Mouse (Mus musculus): ENCODE measurements at regions not wholly inside any gene's neighbourhood (a gene's known extent, or its start where the extent isn't known, plus 50 kb on each side); places are given as distances from the start of the nearest gene placed in this dataset.

GRCm38 (mm10) chr5:64663766-64664165 lies 139.4 kb upstream of the Klf3 start:
- ATAC-seq (replicated peaks; ENCODE audit: insufficient number of reproducible peaks, insufficient read depth, low FRiP score, low read depth): no peak
- Histone ChIP-seq H3K4me3 (no peak overlapping the region), H3K4me1 (replicated peaks) (no peaks in the 10 kb centered on the region), H3K4me2 (no peak overlapping the region), H3K27ac (no peak overlapping the region), H3K9me3 (replicated peaks) (no peaks in the 10 kb centered on the region), H3K36me3 (no peaks in the 10 kb centered on the region), H3K27me3 (no peaks in the 10 kb centered on the region), H3K9ac (no peak overlapping the region)
- WGBS: 68% methylated on average over 1 of the region's 1 CpGs

- Histone ChIP-seq H3K9ac (no peak overlapping the region), H3K27ac (no peak overlapping the region), H3K27me3 (no peaks in the 10 kb centered on the region), H3K4me3 (no peak overlapping the region), H3K4me2 (no peak overlapping the region), H3K9me3 (replicated peaks) (no peaks in the 10 kb centered on the region), H3K4me1 (replicated peaks) (no peaks in the 10 kb centered on the region), H3K36me3 (no peaks in the 10 kb centered on the region)
- 70% methylated on average over 3 of the region's 3 CpGs for WGBS
- no peak for ATAC-seq (replicated peaks; ENCODE audit: insufficient number of reproducible peaks, insufficient read depth, low FRiP score, low read depth)
Measured at GRCm38 (mm10) chr5:64665064-64665463, 138.1 kb upstream of the Klf3 start.

GRCm38 (mm10) chr5:64666256-64666655 lies 136.9 kb upstream of the Klf3 start:
- no peaks in the 10 kb centered on the region for H3K36me3 ChIP-seq
- no peaks in the 10 kb centered on the region for H3K4me1 ChIP-seq (replicated peaks)
- 49% methylated on average over 3 of the region's 3 CpGs for WGBS
- H3K9me3 ChIP-seq (replicated peaks): no peaks in the 10 kb centered on the region
- no peak overlapping the region for H3K4me3 ChIP-seq
- ATAC-seq (replicated peaks; ENCODE audit: insufficient number of reproducible peaks, insufficient read depth, low FRiP score, low read depth): no peak
- H3K27me3 ChIP-seq: no peaks in the 10 kb centered on the region
- H3K4me2 ChIP-seq: no peak overlapping the region
- no peak overlapping the region for H3K9ac ChIP-seq
- no peak overlapping the region for H3K27ac ChIP-seq

GRCm38 (mm10) chr5:64667053-64667452 lies 136.1 kb upstream of the Klf3 start:
- Histone ChIP-seq H3K4me2 (no peak overlapping the region), H3K36me3 (no peaks in the 10 kb centered on the region), H3K9me3 (replicated peaks) (no peaks in the 10 kb centered on the region), H3K4me1 (replicated peaks) (no peaks in the 10 kb centered on the region), H3K9ac (no peak overlapping the region), H3K27ac (no peak overlapping the region), H3K27me3 (no peaks in the 10 kb centered on the region), H3K4me3 (no peak overlapping the region)
- ATAC-seq (replicated peaks; ENCODE audit: insufficient number of reproducible peaks, insufficient read depth, low FRiP score, low read depth): no peak
- 59% methylated on average over 3 of the region's 3 CpGs for WGBS

- Histone ChIP-seq H3K4me3 (no peak overlapping the region), H3K4me2 (no peak overlapping the region), H3K4me1 (replicated peaks) (no peaks in the 10 kb centered on the region), H3K27ac (no peak overlapping the region), H3K9me3 (replicated peaks) (no peaks in the 10 kb centered on the region), H3K27me3 (no peaks in the 10 kb centered on the region), H3K9ac (no peak overlapping the region), H3K36me3 (no peaks in the 10 kb centered on the region)
- 85% methylated on average over 2 of the region's 2 CpGs for WGBS
- ATAC-seq (replicated peaks; ENCODE audit: insufficient number of reproducible peaks, insufficient read depth, low FRiP score, low read depth): no peak
Measured at GRCm38 (mm10) chr5:64673861-64674260, 129.3 kb upstream of the Klf3 start.

GRCm38 (mm10) chr5:64676214-64676945 lies 126.8 kb upstream of the Klf3 start:
- Histone ChIP-seq H3K27me3 (no peaks in the 10 kb centered on the region), H3K4me3 (no peak overlapping the region), H3K4me1 (replicated peaks) (0 out of 2 replicates have a peak, but pooled peaks cover 3% of the 10 kb centered on the region), H3K9ac (no peak overlapping the region), H3K36me3 (no peaks in the 10 kb centered on the region), H3K9me3 (replicated peaks) (no peaks in the 10 kb centered on the region), H3K27ac (no peak overlapping the region), H3K4me2 (no peak overlapping the region)
- no peak for ATAC-seq (replicated peaks; ENCODE audit: insufficient number of reproducible peaks, insufficient read depth, low FRiP score, low read depth)
- WGBS: 84% methylated on average over 17 of the region's 17 CpGs

GRCm38 (mm10) chr5:64676946-64677588 lies 126.1 kb upstream of the Klf3 start:
- Histone ChIP-seq H3K4me2 (no peak overlapping the region), H3K9ac (no peak overlapping the region), H3K9me3 (replicated peaks) (no peaks in the 10 kb centered on the region), H3K27ac (no peak overlapping the region), H3K27me3 (no peaks in the 10 kb centered on the region), H3K36me3 (no peaks in the 10 kb centered on the region), H3K4me3 (no peak overlapping the region), H3K4me1 (replicated peaks) (peaks cover 4% of the 10 kb centered on the region; the same call in 1 of the 2 replicates)
- no peak for ATAC-seq (replicated peaks; ENCODE audit: insufficient number of reproducible peaks, insufficient read depth, low FRiP score, low read depth)
- 81% methylated on average over 8 of the region's 8 CpGs for WGBS

- H3K4me1 ChIP-seq (replicated peaks): peaks cover 13% of the 10 kb centered on the region; the same call in 1 of the 2 replicates
- H3K9me3 ChIP-seq (replicated peaks): no peaks in the 10 kb centered on the region
- no peaks in the 10 kb centered on the region for H3K36me3 ChIP-seq
- 87% methylated on average over 2 of the region's 2 CpGs for WGBS
- H3K4me2 ChIP-seq: no peak overlapping the region
- no peak overlapping the region for H3K4me3 ChIP-seq
- no peak overlapping the region for H3K9ac ChIP-seq
- no peak overlapping the region for H3K27ac ChIP-seq
- ATAC-seq (replicated peaks; ENCODE audit: insufficient number of reproducible peaks, insufficient read depth, low FRiP score, low read depth): no peak
- no peaks in the 10 kb centered on the region for H3K27me3 ChIP-seq
Measured at GRCm38 (mm10) chr5:64678706-64679105, 124.5 kb upstream of the Klf3 start.

GRCm38 (mm10) chr5:64679996-64680625 lies 123.1 kb upstream of the Klf3 start:
- H3K4me2 ChIP-seq: no peak overlapping the region
- no peaks in the 10 kb centered on the region for H3K36me3 ChIP-seq
- peak overlapping the region; percentile 9; the same call in 1 of the 2 replicates for H3K4me3 ChIP-seq
- 65% methylated on average over 18 of the region's 18 CpGs for WGBS
- H3K27me3 ChIP-seq: no peaks in the 10 kb centered on the region
- no peak for ATAC-seq (replicated peaks; ENCODE audit: insufficient number of reproducible peaks, insufficient read depth, low FRiP score, low read depth)
- H3K9me3 ChIP-seq (replicated peaks): no peaks in the 10 kb centered on the region
- H3K9ac ChIP-seq: no peak overlapping the region
- H3K4me1 ChIP-seq (replicated peaks): peaks cover 13% of the 10 kb centered on the region; the same call in 1 of the 2 replicates
- no peak overlapping the region for H3K27ac ChIP-seq

GRCm38 (mm10) chr5:64681161-64681560 lies 122.0 kb upstream of the Klf3 start:
- Histone ChIP-seq H3K4me2 (no peak overlapping the region), H3K4me1 (replicated peaks) (peaks cover 13% of the 10 kb centered on the region; the same call in 1 of the 2 replicates), H3K36me3 (no peaks in the 10 kb centered on the region), H3K9ac (no peak overlapping the region), H3K27ac (no peak overlapping the region), H3K9me3 (replicated peaks) (no peaks in the 10 kb centered on the region), H3K4me3 (no peak overlapping the region), H3K27me3 (no peaks in the 10 kb centered on the region)
- ATAC-seq (replicated peaks; ENCODE audit: insufficient number of reproducible peaks, insufficient read depth, low FRiP score, low read depth): no peak
- WGBS: 78% methylated on average over 5 of the region's 5 CpGs

- Histone ChIP-seq H3K4me2 (no peak overlapping the region), H3K9me3 (replicated peaks) (no peaks in the 10 kb centered on the region)
- ATAC-seq (replicated peaks; ENCODE audit: insufficient number of reproducible peaks, insufficient read depth, low FRiP score, low read depth): no peak
Measured at GRCm38 (mm10) chr5:64682326-64682845, 120.8 kb upstream of the Klf3 start.

More at GRCm38 (mm10) chr5:64682326-64682845, 120.8 kb upstream of the Klf3 start:
- H3K27ac ChIP-seq: no peak overlapping the region
- peaks cover 13% of the 10 kb centered on the region; the same call in 1 of the 2 replicates for H3K4me1 ChIP-seq (replicated peaks)
- 54% methylated on average over 7 of the region's 7 CpGs for WGBS
- H3K27me3 ChIP-seq: no peaks in the 10 kb centered on the region
- no peak overlapping the region for H3K4me3 ChIP-seq
- H3K9ac ChIP-seq: no peak overlapping the region
- H3K36me3 ChIP-seq: no peaks in the 10 kb centered on the region
